Comparison of ENCODE assay signal across 9 mouse cellular contexts in genomic region chr2:6463772-6464661, GRCm38 (mm10).
A peak's percentile ranks its signal among the peaks of the same experiment; 100 is the strongest.
DNase-seq lines count a peak whose midpoint lies in the region; ATAC-seq and TF ChIP-seq lines count a peak whose summit lies in the region.
"Had no signal": no experiment of that assay in that cellular context is flagged by ENCODE, and none has a peak within 500 bp of the region (broad histone marks: within the 10 kb centered on the region; RNA-seq: fewer than 3 reads in every experiment).

No protein-coding gene starts in this region.

- TF ChIP-seq CTCF in forebrain, postnatal 0 days (IDR thresholded peaks at IDR 0.05; ENCODE audit: low read depth): no peak

- no peaks in the 10 kb centered on the region for H3K36me3 ChIP-seq in forebrain, postnatal 0 days (ENCODE audit: insufficient read depth)
- H3K36me3 ChIP-seq in midbrain, embryonic 12.5 days: no peaks in the 10 kb centered on the region
- H3K36me3 ChIP-seq in liver, embryonic 11.5 days (ENCODE audit: control insufficient read depth, insufficient read depth, low read length): no peaks in the 10 kb centered on the region

- no peak overlapping the region for H3K9ac ChIP-seq in forebrain, postnatal 0 days
- no peak overlapping the region for H3K9ac ChIP-seq in midbrain, embryonic 12.5 days (replicated peaks)
- no peak overlapping the region for H3K9ac ChIP-seq in liver, embryonic 11.5 days (ENCODE audit: low read depth, low read length)

- WGBS in forebrain, postnatal 0 days: 5% methylated on average over 10 of the region's 10 CpGs
- 51% methylated on average over 10 of the region's 10 CpGs for WGBS in midbrain, embryonic 12.5 days
- WGBS in liver, embryonic 11.5 days: 69% methylated on average over 10 of the region's 10 CpGs

- no peaks in the 10 kb centered on the region for H3K4me1 ChIP-seq in forebrain, postnatal 0 days (ENCODE audit: insufficient read depth)
- H3K4me1 ChIP-seq in midbrain, embryonic 12.5 days: peaks cover 9% of the 10 kb centered on the region
- no peaks in the 10 kb centered on the region for H3K4me1 ChIP-seq in liver, embryonic 11.5 days (replicated peaks; ENCODE audit: control insufficient read depth, insufficient read depth, low read length)

- H3K4me3 ChIP-seq in forebrain, postnatal 0 days (ENCODE audit: low read depth, low read length): no peak overlapping the region
- no peak overlapping the region for H3K4me3 ChIP-seq in midbrain, embryonic 12.5 days
- H3K4me3 ChIP-seq in liver, embryonic 11.5 days (ENCODE audit: low read depth, low read length): no peak overlapping the region
- H3K4me3 ChIP-seq: erythroblast, embryonic 14.5 days had no signal

- peak overlapping the region; percentile 54 for H3K27ac ChIP-seq in forebrain, postnatal 0 days (ENCODE audit: low read depth, low read length)
- peak overlapping the region; percentile 58 for H3K27ac ChIP-seq in midbrain, embryonic 12.5 days (replicated peaks)
- no peak overlapping the region for H3K27ac ChIP-seq in liver, embryonic 11.5 days (ENCODE audit: low read depth, low read length)

- peak; percentile 88 for ATAC-seq in forebrain, postnatal 0 days
- peak; percentile 74 for ATAC-seq in midbrain, embryonic 12.5 days (ENCODE audit: low FRiP score, low read depth)
- no peak for ATAC-seq in erythroid progenitor cell, adult 5-6 weeks (replicated peaks; ENCODE audit: low FRiP score, poor library complexity, severe bottlenecking)
- no peak for ATAC-seq in liver, embryonic 11.5 days (replicated peaks; ENCODE audit: low FRiP score)

- no peaks in the 10 kb centered on the region for H3K9me3 ChIP-seq in forebrain, postnatal 0 days (ENCODE audit: low read length)
- H3K9me3 ChIP-seq in midbrain, embryonic 12.5 days: peaks cover 15% of the 10 kb centered on the region; the same call in 1 of the 2 replicates
- no peaks in the 10 kb centered on the region for H3K9me3 ChIP-seq in liver, embryonic 11.5 days (ENCODE audit: control insufficient read depth, low read length)

- no peak overlapping the region for H3K4me2 ChIP-seq in forebrain, postnatal 0 days (ENCODE audit: low read depth)
- H3K4me2 ChIP-seq in midbrain, embryonic 12.5 days (replicated peaks): no peak overlapping the region
- H3K4me2 ChIP-seq in liver, embryonic 11.5 days: no peak overlapping the region

- no peaks in the 10 kb centered on the region for H3K27me3 ChIP-seq in forebrain, postnatal 0 days (ENCODE audit: insufficient read depth, low read length)
- H3K27me3 ChIP-seq in midbrain, embryonic 12.5 days: no peaks in the 10 kb centered on the region
- H3K27me3 ChIP-seq in liver, embryonic 11.5 days (replicated peaks; ENCODE audit: control insufficient read depth, insufficient read depth, low read length): 0 out of 2 replicates have a peak, but pooled peaks cover 2% of the 10 kb centered on the region

- DNase-seq in adrenal gland, postnatal 14 days: peak; percentile 41
- DNase-seq in adrenal gland, postnatal 25 days: no peak
- DNase-seq in forebrain, postnatal 0 days: peak; percentile 73
- DNase-seq in kidney, adult 11 months: peak; percentile 49
- no peak for DNase-seq in urinary bladder, postnatal 36 days (ENCODE audit: low spot score in 2 of 2)
- DNase-seq in liver, embryonic 11.5 days (ENCODE audit: low spot score): no peak

Comparison
In these comparisons a context has a peak if more than half of its experiments do, and no peak if none do; other contexts are left out.
1. DNase-seq: peak in adrenal gland, postnatal 14 days (single experiment), forebrain, postnatal 0 days (single experiment) and kidney, adult 11 months (single experiment); none in adrenal gland, postnatal 25 days (single experiment), urinary bladder, postnatal 36 days (0 of 2) and liver, embryonic 11.5 days (single experiment).
2. ATAC-seq: peak in forebrain, postnatal 0 days (single experiment) and midbrain, embryonic 12.5 days (single experiment); none in erythroid progenitor cell, adult 5-6 weeks (single experiment) and liver, embryonic 11.5 days (single experiment).